16 mouse cellular contexts compared by ENCODE assay signal in the genomic region with DNA sequence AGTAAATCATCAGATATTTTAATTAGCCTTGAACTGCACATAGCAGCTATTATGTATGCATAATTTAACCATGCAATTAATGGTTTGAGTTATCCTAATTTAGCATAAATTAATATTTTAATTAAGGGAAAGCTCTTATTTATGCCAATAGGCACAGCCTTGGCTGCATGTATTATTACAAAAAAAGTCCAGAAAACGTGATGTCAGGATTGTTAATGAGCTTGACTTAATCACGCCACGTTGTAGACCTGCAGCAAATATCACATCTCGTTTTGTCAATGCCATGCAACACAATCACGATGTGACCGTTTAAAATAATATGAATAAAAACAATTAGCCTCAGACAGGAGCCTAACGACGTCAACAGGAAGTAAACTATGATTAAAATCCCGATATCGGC.
"Had no signal": no experiment of that assay in that cellular context is flagged by ENCODE, and none has a peak within 500 bp of the region (broad histone marks: within the 10 kb centered on the region; RNA-seq: fewer than 3 reads in every experiment).

No protein-coding gene starts in this region.

- H3K9me3 ChIP-seq: limb, embryonic 12.5 days; liver, embryonic 13.5 days; lung, embryonic 15.5 days; megakaryocyte, embryonic 14.5 days; neural tube, embryonic 15.5 days had no signal

- H3K9ac ChIP-seq: limb, embryonic 12.5 days; liver, embryonic 13.5 days; liver, postnatal 0 days; lung, embryonic 15.5 days; neural tube, embryonic 15.5 days had no signal

- H3K4me2 ChIP-seq: limb, embryonic 12.5 days; liver, embryonic 13.5 days; lung, embryonic 15.5 days; midbrain, embryonic 11.5 days; neural tube, embryonic 15.5 days had no signal

- H3K36me3 ChIP-seq: limb, embryonic 12.5 days; liver, embryonic 13.5 days; lung, embryonic 15.5 days; neural tube, embryonic 15.5 days had no signal

- H3K4me3 ChIP-seq: limb, embryonic 12.5 days; liver, embryonic 13.5 days; lung, embryonic 15.5 days; megakaryocyte, embryonic 14.5 days; neural tube, embryonic 15.5 days had no signal

- H3K27ac ChIP-seq: limb, embryonic 12.5 days; liver, embryonic 13.5 days; lung, embryonic 15.5 days; macrophage; neural tube, embryonic 15.5 days had no signal

- ATAC-seq: liver, postnatal 0 days had no signal

- H3K4me1 ChIP-seq: limb, embryonic 12.5 days; liver, embryonic 13.5 days; lung, embryonic 15.5 days; megakaryocyte, embryonic 14.5 days; neural tube, embryonic 15.5 days had no signal

- H3K27me3 ChIP-seq: limb, embryonic 12.5 days; liver, embryonic 13.5 days; lung, embryonic 15.5 days; megakaryocyte, embryonic 14.5 days; neural tube, embryonic 15.5 days had no signal

- DNase-seq: kidney, adult 8-10 months; kidney, postnatal 25 days; layer of hippocampus, adult 9-11 months; liver; liver, embryonic 13.5 days; liver, postnatal 0 days; lung, postnatal 14 days; right cerebral cortex, adult 18-20 months; right cerebral cortex, postnatal 25 days; thymus, postnatal 4 days had no signal
